Mouse (Mus musculus) thymus, adult 2 months (tissue): ENCODE results near the gene Myl12a. TPM values are rescaled to one million over a fixed set of nuclear protein-coding genes. Genes with fewer than 3 reads are reported as not detected.

Source experiments
- DNase-seq: peaks from one replicate; pipeline ENCODE4 v3.0.0; 2021
- H3K27ac ChIP-seq: fragments of 200-500 bp; 2 replicates; pipeline ENCODE4 v1.5.1; 2012; ENCODE audit warnings: low read length, control low read depth; ENCODE audit not compliant: control insufficient read depth, insufficient read depth
- H3K27me3 ChIP-seq: fragments of 200-500 bp; 2 replicates; pipeline ENCODE4 v1.6.1; 2012; ENCODE audit warnings: mild to moderate bottlenecking, low read length, moderate library complexity, mixed read lengths; ENCODE audit not compliant: control insufficient read depth, insufficient read depth
- H3K36me3 ChIP-seq: fragments of 200-500 bp; 2 replicates; pipeline ENCODE4 v1.6.1; 2012; ENCODE audit warnings: mild to moderate bottlenecking, low read length, moderate library complexity; ENCODE audit not compliant: control insufficient read depth, insufficient read depth
- H3K4me1 ChIP-seq: fragments of 200-500 bp; replicated peaks from 2 replicates; pipeline ENCODE4 v1.6.1; 2012; ENCODE audit warnings: low read length; ENCODE audit not compliant: control insufficient read depth, insufficient read depth
- H3K4me3 ChIP-seq: fragments of 200-500 bp; 2 replicates; pipeline ENCODE4 v1.5.1; 2012; ENCODE audit warnings: mild to moderate bottlenecking, low read length, control low read depth, moderate library complexity; ENCODE audit not compliant: control insufficient read depth, insufficient read depth
- CTCF ChIP-seq: fragments of 200-500 bp; IDR thresholded peaks from 2 replicates; pipeline ENCODE4 v1.5.1; 2012; ENCODE audit warnings: mild to moderate bottlenecking, control low read depth, low read length, moderate library complexity, borderline replicate concordance; ENCODE audit not compliant: control insufficient read depth, poor library complexity, insufficient read depth; ENCODE audit errors: extremely low read depth
- POLR2A ChIP-seq: fragments of 200-500 bp; IDR thresholded peaks from 2 replicates; pipeline ENCODE4 v1.6.1; 2012; ENCODE audit warnings: mild to moderate bottlenecking, low read length, control low read depth, moderate library complexity; ENCODE audit not compliant: control insufficient read depth, poor library complexity, insufficient read depth; ENCODE audit errors: extremely low read depth
- WGBS: fragments of 180-500 bp; shearing (Covaris S2); methylation state at CpG from one replicate; pipeline ENCODE4 v1.1.7; 2018; 5-methylcytosine and 5-hydroxymethylcytosine counted together
- polyA plus RNA-seq: library from polyadenylated mRNA; depleted of rRNA; stranded (reverse); fragments of >200 nt; gene quantifications from 2 replicates; pipeline ENCODE4 v1.2.3, GENCODE M21; 2012

Myl12a gene
- polyA plus RNA-seq, 1 experiment, result 144 TPM

GRCm38 (mm10) chr17:71006976-71007375 lies 4.3 kb upstream of the Myl12a start:
- H3K27me3 ChIP-seq, result no peaks in the 10 kb centered on the region
- H3K27ac ChIP-seq, result no peak overlapping the region
- H3K36me3 ChIP-seq, result no peaks in the 10 kb centered on the region
- TF ChIP-seq POLR2A, result no peak
- no peak for DNase-seq
- WGBS, result 95% methylated on average over 5 of the region's 5 CpGs
- H3K4me1 ChIP-seq, result peaks cover 3% of the 10 kb centered on the region
- no peak overlapping the region for H3K4me3 ChIP-seq

GRCm38 (mm10) chr17:71004186-71004960 lies 1.7 kb upstream of the Myl12a start:
- H3K27ac ChIP-seq, result no peak overlapping the region

GRCm38 (mm10) chr17:71003721-71004120 lies 1.0 kb upstream of the Myl12a start:
- H3K27me3 ChIP-seq, result no peaks in the 10 kb centered on the region
- H3K4me3 ChIP-seq, result no peak overlapping the region
- no peak for TF ChIP-seq POLR2A
- no peak for TF ChIP-seq CTCF
- no peak for DNase-seq
- WGBS, result 87% methylated on average over 2 of the region's 2 CpGs
- peaks cover 5% of the 10 kb centered on the region for H3K4me1 ChIP-seq
- H3K27ac ChIP-seq, result no peak overlapping the region
- H3K36me3 ChIP-seq, result no peaks in the 10 kb centered on the region

More at GRCm38 (mm10) chr17:71004186-71004960, 1.7 kb upstream of the Myl12a start:
- Histone ChIP-seq H3K4me1 (peaks cover 5% of the 10 kb centered on the region), H3K4me3 (no peak overlapping the region), H3K36me3 (no peaks in the 10 kb centered on the region), H3K27me3 (no peaks in the 10 kb centered on the region)
- TF ChIP-seq POLR2A, result no peak
- no peak for TF ChIP-seq CTCF
- DNase-seq, result no peak
- 98% methylated on average over 10 of the region's 10 CpGs for WGBS

GRCm38 (mm10) chr17:71003112-71003511 lies 434 bp upstream of the Myl12a start:
- Histone ChIP-seq H3K4me1 (peaks cover 5% of the 10 kb centered on the region), H3K27ac (no peak overlapping the region), H3K36me3 (no peaks in the 10 kb centered on the region), H3K4me3 (no peak overlapping the region), H3K27me3 (no peaks in the 10 kb centered on the region)
- DNase-seq, result no peak
- TF ChIP-seq POLR2A (no peak), CTCF (no peak)
- 78% methylated on average over 4 of the region's 4 CpGs for WGBS

- no peaks in the 10 kb centered on the region for H3K36me3 ChIP-seq
- WGBS, result under 1% methylated on average over 63 of the region's 65 CpGs
- H3K27me3 ChIP-seq, result no peaks in the 10 kb centered on the region
- peak; percentile 99 for DNase-seq
- H3K4me3 ChIP-seq, result peak within 1 kb of the TSS; percentile 56
- peak within 1 kb of the TSS; percentile 77 for H3K27ac ChIP-seq
- H3K4me1 ChIP-seq, result peaks cover 5% of the 10 kb centered on the region
- TF ChIP-seq POLR2A, result peak; percentile 55; the same call in 1 of the 2 replicates
- TF ChIP-seq CTCF, result peak; percentile 45; the same call in 1 of the 2 replicates
Measured at GRCm38 (mm10) chr17:71002081-71002743, 466 bp downstream of the Myl12a start, which contains the start of gene Myom1. Myom1 (plus strand) TSS chr17:71002633.

- WGBS, result under 1% methylated on average over 43 of the region's 43 CpGs
- H3K4me3 ChIP-seq, result peak overlapping the region; percentile 56
- DNase-seq, result peak; percentile 59
- no peak for TF ChIP-seq POLR2A
- no peak for TF ChIP-seq CTCF
- no peaks in the 10 kb centered on the region for H3K27me3 ChIP-seq
- H3K27ac ChIP-seq, result peak overlapping the region; percentile 77
- no peaks in the 10 kb centered on the region for H3K36me3 ChIP-seq
- peaks cover 5% of the 10 kb centered on the region for H3K4me1 ChIP-seq
Measured at GRCm38 (mm10) chr17:71001699-71002080, 988 bp downstream of the Myl12a start.
